Mouse (Mus musculus): ENCODE results near the gene Gm37240.

DNA sequence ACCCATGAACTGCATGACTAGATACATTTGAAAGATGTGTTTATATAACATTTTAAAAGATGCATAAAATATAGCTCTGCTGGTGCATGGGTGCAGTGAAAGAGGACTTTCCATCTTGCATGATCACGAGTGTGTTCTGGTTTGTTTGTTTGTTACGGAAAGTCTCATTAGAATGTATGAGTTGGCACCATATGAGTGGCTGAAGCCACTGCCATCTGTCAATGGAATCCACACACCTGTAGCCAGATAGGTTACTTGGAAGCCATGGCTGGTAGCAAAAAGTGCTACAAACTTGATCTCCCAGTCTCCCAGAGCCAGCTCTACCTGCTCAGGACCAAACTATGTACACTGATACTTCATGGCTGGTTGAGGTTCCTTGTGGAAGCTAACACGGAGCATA lies 231.8 kb downstream of the Gm37240 start:
- no peak for TF ChIP-seq POLR2A (IDR thresholded peaks at IDR 0.05; ENCODE audit: borderline replicate concordance, insufficient read depth, low read length)
- TF ChIP-seq CTCF (IDR thresholded peaks at IDR 0.05; ENCODE audit: borderline replicate concordance, insufficient read depth, low read depth, low read length), result no peak
